Mouse (Mus musculus) embryo, embryonic 10.5 days (tissue): ENCODE measurements around the gene Fyn.

Experiments used
- DNase-seq: peaks from one replicate; pipeline ENCODE4 v3.0.0-alpha.2; 2015; ENCODE audit warnings: low spot score

Fyn gene

GRCm38 (mm10) chr10:39508801-39509200 is 140.1 kb downstream of the Fyn start:
- DNase-seq: no peak

- no peak for DNase-seq
Measured at GRCm38 (mm10) chr10:39509937-39510336, 141.3 kb downstream of the Fyn start.

GRCm38 (mm10) chr10:39512631-39513314 is 144.1 kb downstream of the Fyn start:
- DNase-seq: no peak

- no peak for DNase-seq
Measured at GRCm38 (mm10) chr10:39514916-39515315, 146.3 kb downstream of the Fyn start.

GRCm38 (mm10) chr10:39516541-39517133 is 148.0 kb downstream of the Fyn start:
- DNase-seq: no peak

GRCm38 (mm10) chr10:39517375-39517774 is 148.7 kb downstream of the Fyn start:
- no peak for DNase-seq

- DNase-seq: no peak
Measured at GRCm38 (mm10) chr10:39518232-39518631, 149.6 kb downstream of the Fyn start.

- DNase-seq: no peak
Measured at GRCm38 (mm10) chr10:39518859-39519258, 150.2 kb downstream of the Fyn start.

GRCm38 (mm10) chr10:39520123-39520989 is 151.7 kb downstream of the Fyn start:
- peak; percentile 79 for DNase-seq

- DNase-seq: no peak
Measured at GRCm38 (mm10) chr10:39521327-39521726, 152.7 kb downstream of the Fyn start.

GRCm38 (mm10) chr10:39521861-39522391 is 153.3 kb downstream of the Fyn start:
- DNase-seq: no peak

GRCm38 (mm10) chr10:39522857-39523614 is 154.4 kb downstream of the Fyn start:
- no peak for DNase-seq

- no peak for DNase-seq
Measured at GRCm38 (mm10) chr10:39524355-39524754, 155.7 kb downstream of the Fyn start.

GRCm38 (mm10) chr10:39525431-39525830 is 156.8 kb downstream of the Fyn start:
- DNase-seq: no peak

GRCm38 (mm10) chr10:39527113-39527512 is 158.5 kb downstream of the Fyn start:
- no peak for DNase-seq

- no peak for DNase-seq
Measured at GRCm38 (mm10) chr10:39529179-39529578, 160.5 kb downstream of the Fyn start.

GRCm38 (mm10) chr10:39532008-39532740 is 163.5 kb downstream of the Fyn start:
- peak; percentile 60 for DNase-seq

GRCm38 (mm10) chr10:39532823-39533222 is 164.2 kb downstream of the Fyn start:
- no peak for DNase-seq

- peak; percentile 71 for DNase-seq
Measured at GRCm38 (mm10) chr10:39534324-39535026, 165.8 kb downstream of the Fyn start.

GRCm38 (mm10) chr10:39535347-39535746 is 166.7 kb downstream of the Fyn start:
- no peak for DNase-seq

GRCm38 (mm10) chr10:39536258-39536657 is 167.6 kb downstream of the Fyn start:
- DNase-seq: no peak
